Mouse (Mus musculus) C2C12 (cell line): ENCODE results near the gene Scgn.

Experiments
- CEBPB ChIP-seq: IDR thresholded peaks from one replicate; pipeline ENCODE4 v1.6.1; 2011; ENCODE audit warnings: low read depth, mild to moderate bottlenecking, control low read depth, moderate library complexity
- CTCF ChIP-seq: IDR thresholded peaks from one replicate; pipeline ENCODE4 v1.5.1; 2011; ENCODE audit not compliant: control insufficient read depth, insufficient read depth, insufficient read length
- MAX ChIP-seq: IDR thresholded peaks from one replicate; pipeline ENCODE4 v1.6.1; 2011; ENCODE audit warnings: mild to moderate bottlenecking, control low read depth
- MYOG ChIP-seq: IDR thresholded peaks from one replicate; pipeline ENCODE4 v1.6.1; 2011; ENCODE audit not compliant: control insufficient read depth, insufficient read length; ENCODE audit errors: extremely low read depth
- USF1 ChIP-seq: IDR thresholded peaks from one replicate; pipeline ENCODE4 v1.6.1; 2011; ENCODE audit warnings: low read depth, mild to moderate bottlenecking, control low read depth, moderate library complexity

DNA sequence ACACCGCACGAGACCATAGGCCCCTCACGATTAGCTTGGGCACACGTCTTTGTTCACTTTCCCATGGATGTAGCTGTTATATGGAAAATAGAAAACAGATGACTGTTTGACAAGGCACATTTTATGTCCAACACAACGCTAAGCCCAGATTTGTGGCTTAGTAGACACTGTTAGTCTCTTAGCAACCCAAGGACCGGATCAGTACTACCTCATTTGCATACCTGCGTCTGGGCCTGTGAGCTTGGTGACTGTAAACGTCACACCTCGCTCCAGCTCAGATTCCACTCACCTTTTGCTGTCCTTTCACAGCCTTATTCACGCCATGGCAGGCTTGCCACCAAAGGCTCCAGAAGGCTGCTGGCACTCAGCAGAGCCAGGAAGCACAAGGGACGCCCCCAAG lies 60.1 kb downstream of the Scgn start:
- TF ChIP-seq CTCF (no peak), USF1 (no peak), MYOG (no peak), CEBPB (no peak), MAX (no peak)
